Mouse (Mus musculus) intestine, embryonic 16.5 days (tissue): ENCODE measurements around the gene Gm11027. TPM values are rescaled to one million over a fixed set of nuclear protein-coding genes. Genes with fewer than 3 reads are reported as not detected.

Experiments
- ATAC-seq: fragments of 200-750 bp; cut with Nextera tagmentation; 2 replicates; pipeline ENCODE4 v1.8.0; 2017; ENCODE audit warnings: moderate TSS enrichment, moderate library complexity
- H3K27ac ChIP-seq: fragments of 300-500 bp; sonication (generic); 2 replicates; pipeline ENCODE4 v1.5.1; 2014; ENCODE audit warnings: mild to moderate bottlenecking, low read length
- H3K27me3 ChIP-seq: fragments of 300-500 bp; sonication (generic); replicated peaks from 2 replicates; pipeline ENCODE4 v1.6.1; 2014; ENCODE audit warnings: low read length, control low read depth, mixed read lengths; ENCODE audit not compliant: control insufficient read depth, insufficient read depth
- H3K36me3 ChIP-seq: fragments of 300-500 bp; sonication (generic); 2 replicates; pipeline ENCODE4 v1.6.1; 2014; ENCODE audit warnings: low read length, control low read depth; ENCODE audit not compliant: control insufficient read depth, insufficient read depth
- H3K4me1 ChIP-seq: fragments of 300-500 bp; sonication (generic); 2 replicates; pipeline ENCODE4 v1.6.1; 2014; ENCODE audit warnings: low read length, control low read depth, mixed read lengths; ENCODE audit not compliant: control insufficient read depth, insufficient read depth
- H3K4me2 ChIP-seq: fragments of 300-500 bp; sonication (generic); 2 replicates; pipeline ENCODE4 v1.6.1; 2014; ENCODE audit warnings: low read depth, low read length, control low read depth
- H3K4me3 ChIP-seq: fragments of 300-500 bp; sonication (generic); 2 replicates; pipeline ENCODE4 v1.5.1; 2014; ENCODE audit warnings: mild to moderate bottlenecking, low read length
- H3K9ac ChIP-seq: fragments of 300-500 bp; sonication (generic); 2 replicates; pipeline ENCODE4 v1.6.1; 2014; ENCODE audit warnings: low read depth, low read length
- H3K9me3 ChIP-seq: fragments of 300-500 bp; sonication (generic); 2 replicates; pipeline ENCODE4 v1.6.1; 2016; ENCODE audit warnings: low read length, control low read depth; ENCODE audit not compliant: control insufficient read depth
- WGBS: fragments of 180-500 bp; shearing (Covaris S2); extraction: QIAGEN DNeasy Blood & Tissue Kit; methylation state at CpG from one replicate; pipeline ENCODE4 v1.1.7; 2014; 5-methylcytosine and 5-hydroxymethylcytosine counted together
- polyA plus RNA-seq: library from polyadenylated mRNA; unstranded; fragments of >200 nt; fragmentation: Nextera tagmentation; extraction: Ambion mirVana; gene quantifications from 2 replicates; pipeline ENCODE4 v1.2.1, GENCODE M21; 2015

Gm11027 gene
- polyA plus RNA-seq, 1 experiment from 2014 or later: not detected

- no peak overlapping the region for H3K4me2 ChIP-seq
- no peaks in the 10 kb centered on the region for H3K4me1 ChIP-seq
- H3K9me3 ChIP-seq: no peaks in the 10 kb centered on the region
- no peak overlapping the region for H3K9ac ChIP-seq
- H3K36me3 ChIP-seq: no peaks in the 10 kb centered on the region
- no peak for ATAC-seq
- 56% methylated on average over 1 of the region's 1 CpGs for WGBS
- H3K27me3 ChIP-seq: no peaks in the 10 kb centered on the region
- H3K27ac ChIP-seq: no peak overlapping the region
- no peak overlapping the region for H3K4me3 ChIP-seq
Observed at GRCm38 (mm10) chr12:116273733-116274132, 1.5 kb upstream of the Gm11027 start.

- no peaks in the 10 kb centered on the region for H3K9me3 ChIP-seq
- WGBS: 86% methylated on average over 4 of the region's 4 CpGs
- H3K9ac ChIP-seq: no peak overlapping the region
- H3K27me3 ChIP-seq: no peaks in the 10 kb centered on the region
- no peaks in the 10 kb centered on the region for H3K4me1 ChIP-seq
- no peaks in the 10 kb centered on the region for H3K36me3 ChIP-seq
- no peak overlapping the region for H3K27ac ChIP-seq
- H3K4me3 ChIP-seq: no peak overlapping the region
- H3K4me2 ChIP-seq: no peak overlapping the region
- ATAC-seq: no peak
Observed at GRCm38 (mm10) chr12:116275631-116276030, 445 bp downstream of the Gm11027 start.

GRCm38 (mm10) chr12:116276961-116277360 lies 1.8 kb downstream of the Gm11027 start:
- H3K27ac ChIP-seq: no peak overlapping the region
- no peak overlapping the region for H3K4me3 ChIP-seq
- no peak overlapping the region for H3K4me2 ChIP-seq
- H3K9me3 ChIP-seq: no peaks in the 10 kb centered on the region
- H3K27me3 ChIP-seq: no peaks in the 10 kb centered on the region
- no peaks in the 10 kb centered on the region for H3K36me3 ChIP-seq
- 76% methylated on average over 2 of the region's 2 CpGs for WGBS
- 0 out of 2 replicates have a peak, but pooled peaks cover under 1% of the 10 kb centered on the region for H3K4me1 ChIP-seq
- ATAC-seq: no peak
- no peak overlapping the region for H3K9ac ChIP-seq

GRCm38 (mm10) chr12:116278541-116278940 lies 3.4 kb downstream of the Gm11027 start:
- ATAC-seq: no peak
- Histone ChIP-seq H3K36me3 (no peaks in the 10 kb centered on the region), H3K4me1 (peaks cover 4% of the 10 kb centered on the region; the same call in 1 of the 2 replicates), H3K27me3 (no peaks in the 10 kb centered on the region), H3K4me3 (no peak overlapping the region), H3K9me3 (no peaks in the 10 kb centered on the region), H3K27ac (no peak overlapping the region), H3K9ac (no peak overlapping the region), H3K4me2 (no peak overlapping the region)
- 94% methylated on average over 1 of the region's 1 CpGs for WGBS

GRCm38 (mm10) chr12:116279181-116279580 lies 4.0 kb downstream of the Gm11027 start:
- Histone ChIP-seq H3K27ac (no peak overlapping the region), H3K4me1 (peaks cover 4% of the 10 kb centered on the region; the same call in 1 of the 2 replicates), H3K36me3 (no peaks in the 10 kb centered on the region), H3K9me3 (no peaks in the 10 kb centered on the region), H3K4me2 (no peak overlapping the region), H3K27me3 (no peaks in the 10 kb centered on the region), H3K9ac (no peak overlapping the region), H3K4me3 (no peak overlapping the region)
- WGBS: 92% methylated on average over 2 of the region's 2 CpGs
- no peak for ATAC-seq

GRCm38 (mm10) chr12:116280149-116280652 lies 5.0 kb downstream of the Gm11027 start:
- Histone ChIP-seq H3K27ac (peak overlapping the region; percentile 98), H3K9ac (peak overlapping the region; percentile 84), H3K4me3 (peak overlapping the region; percentile 98), H3K9me3 (no peaks in the 10 kb centered on the region), H3K4me1 (peaks cover 4% of the 10 kb centered on the region; the same call in 1 of the 2 replicates), H3K27me3 (no peaks in the 10 kb centered on the region), H3K4me2 (peak overlapping the region; percentile 65), H3K36me3 (no peaks in the 10 kb centered on the region)
- WGBS: 2% methylated on average over 7 of the region's 7 CpGs
- ATAC-seq: peak; percentile 35; the same call in 1 of the 2 replicates

GRCm38 (mm10) chr12:116280653-116281364 lies 5.6 kb downstream of the Gm11027 start, which contains the start of gene Esyt2:
TSS of gene Esyt2 (plus strand) at chr12:116281196.
- H3K9ac ChIP-seq: peak within 1 kb of the TSS; percentile 99
- no peaks in the 10 kb centered on the region for H3K36me3 ChIP-seq
- peak within 1 kb of the TSS; percentile 98 for H3K27ac ChIP-seq
- peak within 1 kb of the TSS; percentile 98 for H3K4me3 ChIP-seq
- under 1% methylated on average over 67 of the region's 68 CpGs for WGBS
- H3K4me1 ChIP-seq: peaks cover 4% of the 10 kb centered on the region; the same call in 1 of the 2 replicates
- H3K27me3 ChIP-seq: no peaks in the 10 kb centered on the region
- peak within 1 kb of the TSS; percentile 83 for H3K4me2 ChIP-seq
- ATAC-seq: peak; percentile 95
- H3K9me3 ChIP-seq: no peaks in the 10 kb centered on the region

- under 1% methylated on average over 55 of the region's 55 CpGs for WGBS
- no peaks in the 10 kb centered on the region for H3K9me3 ChIP-seq
- no peaks in the 10 kb centered on the region for H3K27me3 ChIP-seq
- peak; percentile 63 for ATAC-seq
- H3K4me2 ChIP-seq: peak overlapping the region; percentile 83
- peaks cover 4% of the 10 kb centered on the region; the same call in 1 of the 2 replicates for H3K4me1 ChIP-seq
- peak overlapping the region; percentile 98 for H3K27ac ChIP-seq
- peak overlapping the region; percentile 98 for H3K4me3 ChIP-seq
- no peaks in the 10 kb centered on the region for H3K36me3 ChIP-seq
- peak overlapping the region; percentile 99 for H3K9ac ChIP-seq
Observed at GRCm38 (mm10) chr12:116281427-116282281, 6.5 kb downstream of the Gm11027 start.

GRCm38 (mm10) chr12:116282856-116283255 lies 7.7 kb downstream of the Gm11027 start:
- H3K4me3 ChIP-seq: no peak overlapping the region
- WGBS: 82% methylated on average over 2 of the region's 2 CpGs
- peak overlapping the region; percentile 37; the same call in 1 of the 2 replicates for H3K4me2 ChIP-seq
- no peak overlapping the region for H3K27ac ChIP-seq
- H3K9ac ChIP-seq: no peak overlapping the region
- H3K27me3 ChIP-seq: no peaks in the 10 kb centered on the region
- no peaks in the 10 kb centered on the region for H3K9me3 ChIP-seq
- ATAC-seq: no peak
- H3K36me3 ChIP-seq: no peaks in the 10 kb centered on the region
- peaks cover 4% of the 10 kb centered on the region; the same call in 1 of the 2 replicates for H3K4me1 ChIP-seq
